Mouse (Mus musculus) cerebellum, adult 2 months (tissue): ENCODE measurements at regions not wholly inside any gene's neighbourhood (a gene's known extent, or its start where the extent isn't known, plus 50 kb on each side); places are given as distances from the start of the nearest gene placed in this dataset.

ENCODE experiments used
- CTCF ChIP-seq: fragments of 200-500 bp; IDR thresholded peaks from 2 replicates; pipeline ENCODE4 v1.5.1; 2011; ENCODE audit warnings: low read depth, mild to moderate bottlenecking, control low read depth, low read length, moderate library complexity, borderline replicate concordance; ENCODE audit not compliant: insufficient read depth
- POLR2A ChIP-seq: fragments of 200-500 bp; IDR thresholded peaks from 2 replicates; pipeline ENCODE4 v1.6.1; 2011; ENCODE audit warnings: low read length, control low read depth, borderline replicate concordance; ENCODE audit not compliant: insufficient read depth

- TF ChIP-seq CTCF = no peak
- no peak for TF ChIP-seq POLR2A
Observed at GRCm38 (mm10) chr2:124751832-124752231, 316.1 kb upstream of the Slc24a5 start.
